Mouse (Mus musculus): ENCODE results near the gene Sbk1.
"Not testable (repeated sequence)": the region's sequence is repeated elsewhere in the genome, so short reads cannot be mapped to it uniquely, and the experiment has no call there.

Gene Sbk1

GRCm38 (mm10) chr7:126263964-126264363, 8.5 kb upstream of the Sbk1 start:
- no peak for DNase-seq (ENCODE audit: extremely low spot score, low spot score)

- DNase-seq (ENCODE audit: extremely low spot score, low spot score), result no peak
These were observed 6.5 kb upstream of the Sbk1 start for GRCm38 (mm10) chr7:126265949-126266348.

- DNase-seq (ENCODE audit: extremely low spot score, low spot score), result no peak
These were observed 6.0 kb upstream of the Sbk1 start for GRCm38 (mm10) chr7:126266372-126266870.

GRCm38 (mm10) chr7:126267606-126268005, 4.8 kb upstream of the Sbk1 start:
- DNase-seq (ENCODE audit: extremely low spot score, low spot score), result no peak

GRCm38 (mm10) chr7:126272770-126273311, 422 bp downstream of the Sbk1 start:
- no peak for DNase-seq (ENCODE audit: extremely low spot score, low spot score)

- DNase-seq (ENCODE audit: extremely low spot score, low spot score), result peak; percentile 45
These were observed 1.1 kb downstream of the Sbk1 start for GRCm38 (mm10) chr7:126273351-126274042.

- no peak for DNase-seq (ENCODE audit: extremely low spot score, low spot score)
These were observed 1.7 kb downstream of the Sbk1 start for GRCm38 (mm10) chr7:126274137-126274536.

- DNase-seq (ENCODE audit: extremely low spot score, low spot score), result no peak
These were observed 2.2 kb downstream of the Sbk1 start for GRCm38 (mm10) chr7:126274626-126275025.

GRCm38 (mm10) chr7:126275711-126276110, 3.3 kb downstream of the Sbk1 start:
- DNase-seq (ENCODE audit: extremely low spot score, low spot score), result no peak

GRCm38 (mm10) chr7:126276297-126276696, 3.9 kb downstream of the Sbk1 start:
- DNase-seq (ENCODE audit: extremely low spot score, low spot score), result no peak

GRCm38 (mm10) chr7:126277536-126278295, 5.3 kb downstream of the Sbk1 start:
- DNase-seq (ENCODE audit: extremely low spot score, low spot score), result no peak

- no peak for DNase-seq (ENCODE audit: extremely low spot score, low spot score)
These were observed 6.4 kb downstream of the Sbk1 start for GRCm38 (mm10) chr7:126278799-126279198.

GRCm38 (mm10) chr7:126279774-126280482, 7.5 kb downstream of the Sbk1 start:
- no peak for DNase-seq (ENCODE audit: extremely low spot score, low spot score)

GRCm38 (mm10) chr7:126280696-126281095, 8.3 kb downstream of the Sbk1 start:
- DNase-seq (ENCODE audit: extremely low spot score, low spot score), result no peak

GRCm38 (mm10) chr7:126281876-126282682, 9.7 kb downstream of the Sbk1 start:
- no peak for DNase-seq (ENCODE audit: extremely low spot score, low spot score)

GRCm38 (mm10) chr7:126282683-126282990, 10.2 kb downstream of the Sbk1 start:
- DNase-seq (ENCODE audit: extremely low spot score, low spot score), result not testable (repeated sequence)

- DNase-seq (ENCODE audit: extremely low spot score, low spot score), result no peak
These were observed 11.6 kb downstream of the Sbk1 start for GRCm38 (mm10) chr7:126284021-126284420.

GRCm38 (mm10) chr7:126284441-126284840, 12.0 kb downstream of the Sbk1 start:
- no peak for DNase-seq (ENCODE audit: extremely low spot score, low spot score)

GRCm38 (mm10) chr7:126284865-126285264, 12.4 kb downstream of the Sbk1 start:
- DNase-seq (ENCODE audit: extremely low spot score, low spot score), result no peak

- no peak for DNase-seq (ENCODE audit: extremely low spot score, low spot score)
These were observed 13.1 kb downstream of the Sbk1 start for GRCm38 (mm10) chr7:126285293-126286211.

All from neural tube, embryonic 10.5 days (tissue).